Mouse (Mus musculus) bone marrow macrophage, adult 2 months (primary cell): Measurements from ENCODE around the gene Sstr4. TPM values are rescaled to one million over a fixed set of nuclear protein-coding genes. Genes with fewer than 3 reads are reported as not detected.

Source experiments
- H3K27ac ChIP-seq: 2 replicates; pipeline ENCODE4 v1.5.1; 2012; ENCODE audit warnings: low read depth, low read length; ENCODE audit not compliant: insufficient read depth
- H3K4me1 ChIP-seq: 2 replicates; pipeline ENCODE4 v1.6.1; 2012; ENCODE audit warnings: low read length; ENCODE audit not compliant: control insufficient read depth, insufficient read depth
- H3K4me3 ChIP-seq: 2 replicates; pipeline ENCODE4 v1.5.1; 2012; ENCODE audit warnings: mild to moderate bottlenecking, low read length, moderate library complexity; ENCODE audit not compliant: insufficient read depth
- CTCF ChIP-seq: IDR thresholded peaks from 2 replicates; pipeline ENCODE4 v1.5.1; 2012; ENCODE audit warnings: low read depth, mild to moderate bottlenecking, low read length, moderate library complexity
- POLR2A ChIP-seq: IDR thresholded peaks from 2 replicates; pipeline ENCODE4 v1.6.1; 2012; ENCODE audit warnings: mild to moderate bottlenecking, low read depth, low read length, borderline replicate concordance
- polyA plus RNA-seq: library from polyadenylated mRNA; stranded (reverse); fragments of >200 nt; gene quantifications from 2 replicates; pipeline ENCODE4 v1.2.4, GENCODE M21; 2012; ENCODE audit not compliant: missing spikeins, insufficient read depth, insufficient read length

Gene Sstr4
- polyA plus RNA-seq, 1 experiment = not detected

DNA sequence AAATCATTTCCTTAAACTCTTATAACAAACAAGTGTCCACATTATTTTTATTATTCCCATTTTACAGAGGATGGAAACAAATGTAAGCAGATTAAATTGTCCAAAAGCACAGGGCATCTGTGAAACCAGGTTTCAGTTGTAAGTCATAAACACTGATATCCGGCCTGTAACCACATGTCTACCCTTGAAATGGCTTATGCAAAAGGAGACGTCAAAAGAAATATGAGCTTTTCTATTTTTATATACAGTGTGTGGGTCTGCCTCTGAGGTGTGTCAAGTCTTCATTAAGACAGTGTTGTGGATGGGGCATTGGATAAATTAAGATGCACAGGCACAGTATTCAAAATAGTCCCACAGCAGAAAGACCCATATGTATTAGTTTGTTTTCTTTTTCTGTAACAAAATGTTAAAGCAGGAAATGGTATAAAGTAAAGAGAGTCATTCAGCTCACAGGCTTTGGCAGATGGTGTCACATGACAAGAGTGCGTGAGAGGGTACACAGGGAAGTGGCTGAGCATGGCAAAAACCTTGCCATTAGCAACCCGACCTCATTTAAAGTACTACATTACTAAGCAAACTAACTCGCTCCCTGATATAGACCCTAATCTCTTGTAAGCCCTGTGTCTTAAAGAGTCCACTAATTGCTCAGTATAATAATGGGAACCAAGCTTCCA is 30.7 kb downstream of the Sstr4 start:
- Histone ChIP-seq H3K4me1 (peaks cover 52% of the 10 kb centered on the region), H3K4me3 (no peak overlapping the region), H3K27ac (no peak overlapping the region)
- TF ChIP-seq CTCF = no peak
- TF ChIP-seq POLR2A = no peak

DNA sequence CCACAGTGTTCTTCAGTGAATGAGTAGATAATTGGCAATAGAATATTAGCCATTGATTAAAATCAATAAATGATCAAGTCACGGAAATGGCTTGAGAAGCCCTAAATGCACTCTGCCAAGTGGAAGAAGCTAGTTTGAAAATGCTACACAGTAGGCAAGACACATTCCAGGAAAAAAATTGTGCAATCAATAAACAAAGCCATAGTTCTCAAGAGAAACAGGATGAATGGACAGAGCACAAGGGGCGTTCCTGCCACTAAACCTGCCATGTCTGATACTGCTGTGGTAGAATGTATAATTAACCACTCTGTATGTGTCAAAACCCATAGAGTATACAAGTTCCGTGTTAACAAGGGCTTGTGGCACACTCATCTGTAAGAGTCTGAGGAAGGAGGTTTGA is 32.4 kb downstream of the Sstr4 start:
- Histone ChIP-seq H3K27ac (peak overlapping the region; percentile 76), H3K4me1 (peaks cover 49% of the 10 kb centered on the region), H3K4me3 (no peak overlapping the region)
- no peak for TF ChIP-seq POLR2A
- TF ChIP-seq CTCF = no peak

DNA sequence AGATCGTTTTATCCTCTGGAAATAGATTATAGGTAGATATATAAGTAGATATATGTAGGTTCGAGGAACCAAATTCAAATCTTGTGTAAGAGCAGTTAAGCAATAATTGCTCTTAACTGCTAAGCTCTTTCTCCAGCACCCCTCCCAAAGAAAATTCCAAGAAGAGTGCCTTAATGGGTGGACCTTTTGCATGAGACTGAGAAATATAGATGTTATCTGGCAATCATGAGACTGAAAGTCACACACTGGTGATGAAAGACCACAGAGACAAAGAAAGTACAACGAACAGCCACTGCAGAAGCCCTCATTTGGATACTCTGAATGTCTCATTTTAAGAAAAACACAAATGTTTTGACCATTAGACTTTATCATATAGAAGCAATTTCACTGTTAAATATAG is 33.4 kb downstream of the Sstr4 start:
- peak overlapping the region; percentile 76 for H3K27ac ChIP-seq
- peaks cover 42% of the 10 kb centered on the region for H3K4me1 ChIP-seq
- TF ChIP-seq POLR2A (no peak), CTCF (no peak)
- H3K4me3 ChIP-seq = no peak overlapping the region

DNA sequence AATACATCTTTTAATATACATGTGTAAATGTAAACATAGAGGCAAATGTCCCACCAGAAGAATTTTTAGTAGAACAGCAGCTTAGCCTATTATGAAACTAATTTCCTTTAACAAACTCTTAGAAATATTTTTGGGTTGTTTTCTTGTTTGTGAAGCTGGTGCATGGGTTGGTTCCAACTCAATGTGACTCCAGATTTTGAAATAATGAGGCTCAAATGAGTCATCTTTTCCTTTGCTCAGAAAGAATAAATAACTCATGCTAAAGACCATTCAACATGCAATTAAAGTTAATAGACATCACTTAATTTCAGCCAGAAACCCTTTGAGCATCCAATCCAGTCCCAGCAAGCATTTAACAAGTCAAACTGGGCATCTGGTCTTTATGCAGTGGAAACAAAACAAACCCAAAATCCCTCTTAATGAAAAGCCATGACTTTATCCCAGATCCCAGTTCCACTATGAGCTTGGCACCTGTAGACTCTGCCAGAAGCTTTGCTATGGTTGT is 33.9 kb downstream of the Sstr4 start:
- Histone ChIP-seq H3K27ac (peak overlapping the region; percentile 82), H3K4me1 (peaks cover 40% of the 10 kb centered on the region), H3K4me3 (no peak overlapping the region)
- no peak for TF ChIP-seq POLR2A
- TF ChIP-seq CTCF = no peak

DNA sequence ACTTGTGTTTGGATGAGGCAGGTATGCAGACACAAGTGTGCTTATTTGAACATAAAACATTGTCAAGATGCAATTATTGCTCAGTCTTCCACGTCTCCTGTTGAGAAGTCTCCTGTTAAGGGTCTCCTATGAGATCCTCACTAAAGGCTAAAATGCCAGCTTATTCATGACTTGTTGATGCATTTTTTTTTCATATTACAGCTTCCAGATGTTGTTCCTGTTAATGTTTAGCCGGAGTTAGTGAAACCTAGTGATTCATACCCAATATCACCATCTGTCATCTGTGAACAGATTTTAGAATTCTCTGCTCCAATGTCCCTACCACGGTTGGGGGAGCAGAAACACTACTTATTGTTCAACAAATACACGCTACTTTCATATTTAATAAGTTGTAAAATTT is 35.8 kb downstream of the Sstr4 start:
- TF ChIP-seq POLR2A (no peak), CTCF (no peak)

DNA sequence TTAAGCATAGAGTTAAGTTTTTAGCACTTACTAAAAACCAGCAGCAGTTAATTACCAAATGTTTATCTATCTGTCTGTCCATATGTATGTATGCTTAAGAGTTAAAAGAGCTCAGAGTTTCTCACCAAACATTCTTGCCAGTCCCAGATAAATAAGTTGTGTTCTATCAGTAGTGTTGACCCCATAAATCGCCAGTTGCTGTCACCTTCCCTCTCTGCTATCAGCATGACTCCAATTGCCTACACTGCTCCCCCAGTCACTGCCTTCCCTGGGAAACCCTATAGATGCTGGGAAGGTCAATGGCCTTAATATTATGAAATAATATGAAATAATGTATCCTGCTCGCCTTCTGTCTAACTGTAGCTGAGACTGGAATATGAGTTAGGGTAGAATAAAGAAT is 37.2 kb downstream of the Sstr4 start:
- Histone ChIP-seq H3K27ac (no peak overlapping the region), H3K4me3 (no peak overlapping the region), H3K4me1 (peaks cover 47% of the 10 kb centered on the region)
- no peak for TF ChIP-seq CTCF
- TF ChIP-seq POLR2A = no peak

More for the DNA sequence above, 35.8 kb downstream of the Sstr4 start:
- Histone ChIP-seq H3K4me1 (peaks cover 47% of the 10 kb centered on the region), H3K27ac (no peak overlapping the region), H3K4me3 (no peak overlapping the region)

DNA sequence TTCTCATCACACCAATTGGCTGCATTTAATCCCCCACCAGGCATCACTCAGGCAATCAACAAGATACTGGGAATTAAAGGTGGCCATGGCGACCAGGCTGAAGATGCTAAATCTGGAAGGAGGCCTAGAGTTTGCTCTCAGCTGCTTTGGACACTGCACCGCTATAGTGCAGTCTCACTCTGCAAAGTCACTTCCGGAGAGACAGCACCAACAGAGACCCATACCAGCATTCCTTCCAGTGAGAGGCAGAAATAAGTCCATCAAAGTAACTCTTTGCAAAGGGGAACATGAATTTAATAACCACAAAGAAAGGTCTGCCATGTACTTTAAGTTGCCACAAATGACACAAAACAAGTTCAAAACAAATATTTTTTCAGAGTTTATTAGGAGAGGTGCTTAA is 41.1 kb downstream of the Sstr4 start:
- no peak overlapping the region for H3K4me3 ChIP-seq
- H3K27ac ChIP-seq = no peak overlapping the region
- peaks cover 36% of the 10 kb centered on the region for H3K4me1 ChIP-seq
- no peak for TF ChIP-seq CTCF

DNA sequence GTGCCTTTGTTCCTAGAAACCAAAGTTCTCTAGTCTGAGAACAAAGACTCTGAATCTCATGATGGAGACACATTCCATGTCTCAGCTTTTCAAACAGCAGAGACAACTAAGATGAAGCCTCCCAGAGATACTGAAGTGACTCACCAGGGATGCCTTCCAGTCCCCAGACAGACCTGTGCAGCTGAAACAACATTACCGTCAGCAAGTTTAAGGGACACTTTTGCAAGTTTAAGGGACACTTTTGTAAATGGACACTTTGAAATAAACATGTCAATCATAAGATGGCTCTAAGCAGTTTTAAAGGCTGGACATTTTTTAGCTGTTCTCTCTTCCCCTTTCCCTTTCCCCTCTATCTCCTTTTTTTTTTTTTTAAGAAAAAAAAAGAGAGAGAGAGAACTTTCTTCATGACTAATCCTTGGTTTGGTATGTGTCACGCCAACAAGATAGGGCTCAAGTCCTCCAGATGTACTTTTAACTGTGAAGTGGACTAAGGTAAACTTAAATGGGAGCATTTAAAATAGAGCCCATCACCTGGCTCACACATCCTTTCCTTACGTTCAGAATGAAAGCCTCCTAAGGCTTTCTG is 44.6 kb downstream of the Sstr4 start:
- TF ChIP-seq POLR2A = no peak
- TF ChIP-seq CTCF = no peak
- peaks cover 44% of the 10 kb centered on the region for H3K4me1 ChIP-seq
- peak overlapping the region; percentile 92 for H3K27ac ChIP-seq
- peak overlapping the region; percentile 86 for H3K4me3 ChIP-seq

DNA sequence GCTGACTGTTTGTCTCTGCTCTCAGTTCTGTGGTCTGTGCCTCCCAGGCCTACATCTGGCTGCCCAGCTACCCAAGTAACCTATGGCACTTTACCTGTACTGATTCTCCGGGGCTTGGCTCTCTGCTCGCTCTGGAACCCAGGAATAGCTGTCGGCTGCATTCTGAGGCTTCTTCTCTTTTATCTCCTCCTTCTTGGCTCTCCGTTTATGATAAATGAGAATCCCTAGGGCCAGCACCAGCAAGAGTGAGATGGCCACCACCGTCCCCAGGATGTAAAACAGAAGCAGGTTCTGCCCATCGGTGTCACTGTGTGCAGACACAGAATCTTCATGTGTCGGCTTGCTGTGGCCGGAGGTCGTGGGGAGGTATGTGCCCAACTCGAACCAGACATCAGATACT is 46.3 kb downstream of the Sstr4 start:
- H3K4me3 ChIP-seq = peak overlapping the region; percentile 86
- TF ChIP-seq CTCF (no peak), POLR2A (no peak)
- peaks cover 47% of the 10 kb centered on the region for H3K4me1 ChIP-seq
- H3K27ac ChIP-seq = peak overlapping the region; percentile 92

DNA sequence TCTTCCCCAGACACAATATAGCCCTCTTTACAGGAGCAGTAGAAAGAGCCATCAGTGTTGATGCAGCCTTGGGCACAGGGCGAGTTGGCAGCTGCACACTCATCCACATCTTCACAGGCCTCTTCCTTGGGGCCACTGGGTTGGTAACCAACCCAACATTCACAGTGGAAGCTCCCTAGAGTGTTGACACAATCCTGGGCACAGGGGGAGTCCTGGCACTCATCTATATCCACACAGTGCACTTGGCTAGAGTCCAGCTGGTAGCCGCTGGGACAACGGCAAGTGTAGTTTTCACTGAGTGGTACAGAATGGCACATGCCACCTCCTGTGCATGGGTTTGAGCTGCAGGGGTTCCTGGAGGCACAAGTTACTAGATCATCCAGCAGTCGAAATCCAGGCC is 47.0 kb downstream of the Sstr4 start:
- H3K4me1 ChIP-seq = peaks cover 44% of the 10 kb centered on the region
- H3K27ac ChIP-seq = peak overlapping the region; percentile 92
- TF ChIP-seq POLR2A (no peak), CTCF (no peak)
- H3K4me3 ChIP-seq = peak overlapping the region; percentile 86

DNA sequence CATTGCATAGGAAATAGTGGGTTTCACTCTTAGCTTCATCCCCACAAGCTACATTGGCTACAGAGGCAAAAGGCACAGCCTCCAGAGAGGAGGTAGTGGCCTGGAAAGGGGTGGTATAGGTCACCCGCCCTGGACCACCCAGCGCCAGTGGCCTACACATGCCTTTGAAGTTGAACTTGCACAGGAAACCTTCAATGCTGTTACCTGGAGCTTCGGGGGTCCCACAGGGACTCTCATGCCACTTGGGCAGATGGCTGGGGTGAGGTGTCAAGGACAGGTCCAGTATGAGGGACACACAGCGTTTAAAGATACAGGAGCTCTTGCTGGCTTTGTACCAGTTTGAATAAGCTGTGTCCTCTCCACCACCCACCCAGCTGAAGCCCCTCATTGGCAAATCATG is 47.6 kb downstream of the Sstr4 start:
- Histone ChIP-seq H3K4me3 (peak overlapping the region; percentile 86), H3K27ac (peak overlapping the region; percentile 92), H3K4me1 (peaks cover 41% of the 10 kb centered on the region)
- TF ChIP-seq CTCF (no peak), POLR2A (no peak)
